Mouse (Mus musculus): ENCODE measurements at regions not wholly inside any gene's neighbourhood (a gene's known extent, or its start where the extent isn't known, plus 50 kb on each side); places are given as distances from the start of the nearest gene placed in this dataset.
"Not testable (repeated sequence)": the region's sequence is repeated elsewhere in the genome, so short reads cannot be mapped to it uniquely, and the experiment has no call there.

DNA sequence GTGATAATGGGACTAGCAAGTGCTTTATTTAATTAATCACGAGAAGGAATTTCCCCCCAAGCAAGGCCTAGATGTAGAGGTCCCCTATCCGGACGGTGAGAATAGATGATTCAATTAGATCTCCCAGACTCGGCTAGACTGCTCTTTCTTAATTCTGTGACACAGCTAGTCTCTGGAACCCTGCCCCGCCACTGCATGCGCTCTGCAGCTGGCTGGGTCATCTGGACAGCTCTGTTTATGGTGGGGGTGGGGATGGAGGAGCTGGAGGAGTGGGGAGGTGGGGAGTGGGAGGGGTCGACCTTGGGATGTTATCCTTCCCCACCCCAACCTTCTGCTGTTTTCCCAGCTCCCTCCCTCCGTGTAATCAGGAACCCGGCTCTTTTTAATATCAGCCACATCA, 147.5 kb upstream of the Sfswap start:
- DNase-seq (ENCODE audit: low spot score in 2 of 2) = no peak

DNA sequence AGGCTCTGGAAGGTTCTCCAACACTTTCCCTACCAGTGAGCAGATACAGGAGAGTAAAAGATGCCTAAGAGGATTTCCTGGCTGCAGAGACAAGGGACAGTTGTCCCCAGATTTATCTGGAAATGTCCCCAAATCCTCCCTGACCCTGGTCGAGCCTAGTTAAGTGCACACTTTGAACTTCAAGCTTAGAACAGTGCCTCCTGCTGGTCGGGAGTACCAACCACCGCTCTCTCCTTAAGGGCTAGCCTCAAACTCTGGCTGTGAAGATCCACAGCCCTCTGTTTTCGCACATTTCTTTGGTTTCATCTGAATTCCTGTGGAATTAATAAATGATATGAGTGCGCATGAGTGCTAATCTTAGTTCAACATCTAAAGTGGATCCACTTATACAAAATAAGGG, 146.1 kb upstream of the Sfswap start:
- no peak for DNase-seq (ENCODE audit: low spot score in 2 of 2)

DNA sequence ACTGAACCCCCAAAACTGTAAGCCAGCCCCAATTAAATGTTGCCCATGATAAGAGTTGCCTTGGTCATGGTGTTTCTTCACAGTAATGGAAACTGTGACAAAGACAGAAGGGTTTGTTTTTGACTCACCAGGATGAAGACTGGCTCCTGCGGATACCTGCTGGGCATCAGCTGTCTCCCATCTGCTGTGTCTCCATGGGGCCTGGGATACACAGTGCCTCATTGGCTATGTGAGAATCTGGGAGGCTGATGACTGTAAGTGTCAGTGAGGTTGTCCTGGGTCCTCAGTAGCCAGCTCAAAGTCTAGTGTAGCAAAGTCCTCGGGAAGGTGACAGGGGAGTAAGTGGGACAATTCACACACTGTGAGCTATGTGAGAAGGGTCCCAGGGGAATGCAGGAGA, 139.5 kb upstream of the Sfswap start:
- DNase-seq (ENCODE audit: low spot score in 2 of 2) = no peak

DNA sequence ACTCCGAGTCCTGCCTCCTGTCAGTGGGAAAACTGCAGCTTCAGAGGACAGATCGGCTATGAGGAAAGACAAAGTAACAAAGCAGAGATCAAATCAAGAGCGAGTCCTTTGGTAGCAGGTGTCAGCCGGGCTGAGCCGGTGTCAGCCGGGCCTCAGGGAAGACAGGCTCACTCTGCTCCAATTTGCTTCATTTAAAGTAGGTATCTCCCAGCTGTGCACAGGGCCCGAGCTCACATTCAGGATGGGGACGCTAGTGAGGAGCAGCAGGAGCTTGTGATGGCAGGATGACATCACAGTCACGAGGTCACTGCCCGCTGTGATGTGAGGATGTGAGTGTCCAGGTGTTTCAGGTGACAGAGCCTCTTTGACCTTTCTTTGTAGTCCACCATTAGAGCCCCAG, 137.8 kb upstream of the Sfswap start:
- no peak for DNase-seq (ENCODE audit: low spot score in 2 of 2)

DNA sequence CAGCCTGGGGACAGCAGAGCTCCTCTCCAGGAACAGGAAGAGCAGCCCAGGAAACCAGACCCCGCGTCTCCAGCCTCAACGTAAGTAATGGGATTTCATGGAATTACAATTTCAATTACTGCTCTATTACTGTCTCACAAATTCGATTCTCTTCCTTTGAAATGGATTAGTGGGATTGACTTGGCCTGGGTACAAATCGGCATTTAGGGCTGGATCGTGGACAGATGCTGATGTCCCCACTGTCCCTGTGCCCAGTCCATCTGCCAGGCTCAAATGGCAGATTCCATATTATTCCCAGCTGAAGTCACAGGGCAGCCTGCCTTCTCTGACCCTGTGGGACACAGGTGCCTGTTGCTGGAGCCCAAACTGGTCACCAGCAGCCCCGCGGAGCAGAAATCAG, 136.0 kb upstream of the Sfswap start:
- no peak for DNase-seq (ENCODE audit: low spot score in 2 of 2)

DNA sequence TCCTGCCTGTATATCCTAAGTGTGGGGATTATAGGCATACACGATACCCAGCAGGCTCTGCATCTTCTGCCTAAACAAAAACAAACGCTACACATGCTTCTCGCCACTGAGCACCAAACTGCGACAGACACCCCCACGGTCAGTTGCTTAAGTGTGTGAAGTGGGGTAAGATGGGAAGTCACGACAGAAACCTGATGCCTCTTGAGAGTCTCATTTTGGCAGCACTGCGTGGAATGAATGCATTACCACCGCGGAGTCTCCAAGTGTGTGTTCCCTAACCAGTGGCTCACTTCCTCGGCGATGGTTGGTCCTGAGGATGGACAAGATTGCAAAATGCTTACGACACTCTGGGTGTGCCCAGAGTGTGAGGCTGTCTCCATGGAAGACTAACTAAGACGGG, 133.8 kb upstream of the Sfswap start:
- DNase-seq (ENCODE audit: low spot score in 2 of 2) = no peak

DNA sequence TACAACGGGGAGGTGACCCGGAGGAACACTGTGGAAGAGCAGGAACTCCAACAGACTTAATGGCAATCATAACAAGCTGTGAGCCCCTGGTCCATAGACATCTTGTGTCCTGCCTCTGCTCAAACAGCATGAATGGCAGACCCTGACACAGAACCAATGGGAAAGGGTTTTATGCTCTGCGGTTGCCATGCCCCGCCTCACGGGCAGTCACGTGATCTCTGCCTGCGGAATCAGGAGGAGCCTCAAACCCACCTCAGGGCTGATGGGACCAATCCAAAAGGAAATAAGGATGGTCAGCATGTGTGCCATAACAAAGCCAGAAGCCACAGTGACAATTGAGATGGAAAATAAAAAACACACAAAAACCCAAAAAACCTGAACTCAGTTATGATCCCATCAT, 120.2 kb upstream of the Sfswap start:
- DNase-seq (ENCODE audit: low spot score in 2 of 2) = no peak

DNA sequence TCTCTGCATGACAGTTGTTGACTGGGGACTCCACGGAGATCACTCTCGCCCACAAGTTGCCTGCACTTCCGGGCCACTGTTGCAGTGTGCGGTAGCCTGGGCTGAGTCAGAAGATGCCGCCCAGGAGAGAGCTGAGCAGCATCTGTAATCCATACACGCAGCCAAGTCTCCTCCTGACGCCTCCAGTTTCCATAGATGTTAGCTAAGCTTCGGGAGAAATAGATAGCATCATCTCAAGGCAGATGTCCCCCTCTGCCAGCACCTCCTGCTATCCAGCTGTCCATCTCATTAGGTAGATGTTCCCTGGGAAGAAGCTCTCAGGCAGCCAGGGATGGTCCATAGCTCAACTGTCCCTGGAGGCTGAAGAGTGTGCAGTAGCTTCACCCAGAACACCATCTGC, 116.0 kb upstream of the Sfswap start:
- DNase-seq (ENCODE audit: low spot score in 2 of 2) = no peak

DNA sequence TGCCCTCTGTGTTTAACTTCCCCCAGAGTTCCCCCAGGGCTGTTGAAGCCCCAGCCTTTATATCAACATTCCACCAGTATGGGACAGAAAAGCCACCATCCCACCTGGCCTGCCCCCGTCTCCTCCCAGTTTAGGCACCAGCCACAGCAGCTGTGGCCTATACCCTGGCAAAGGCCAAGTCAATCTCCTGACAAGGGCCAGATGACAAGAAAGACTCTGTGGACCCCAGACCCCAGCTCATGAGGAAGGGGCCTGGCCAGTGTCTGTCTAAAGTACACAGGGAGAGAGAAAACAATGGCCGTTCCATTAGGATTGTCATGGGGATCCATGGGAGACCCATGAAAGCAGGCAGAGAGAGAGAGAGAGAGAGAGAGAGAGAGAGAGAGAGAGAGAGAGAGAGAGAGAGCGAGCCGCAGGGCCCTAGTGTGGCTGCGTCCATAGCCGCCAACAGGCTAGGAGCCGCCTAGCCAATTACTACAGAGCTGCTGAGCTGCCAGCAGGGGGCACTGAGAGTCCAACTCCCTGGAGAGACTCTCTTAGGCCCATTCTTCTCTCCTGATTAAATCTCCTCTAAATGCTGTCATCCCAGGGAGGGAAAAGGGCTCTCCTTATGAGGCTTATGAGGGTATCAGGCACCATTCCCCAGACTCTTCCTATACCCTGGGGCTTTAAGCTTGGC, 114.9 kb upstream of the Sfswap start:
- DNase-seq (ENCODE audit: low spot score in 2 of 2) = not testable (repeated sequence)

DNA sequence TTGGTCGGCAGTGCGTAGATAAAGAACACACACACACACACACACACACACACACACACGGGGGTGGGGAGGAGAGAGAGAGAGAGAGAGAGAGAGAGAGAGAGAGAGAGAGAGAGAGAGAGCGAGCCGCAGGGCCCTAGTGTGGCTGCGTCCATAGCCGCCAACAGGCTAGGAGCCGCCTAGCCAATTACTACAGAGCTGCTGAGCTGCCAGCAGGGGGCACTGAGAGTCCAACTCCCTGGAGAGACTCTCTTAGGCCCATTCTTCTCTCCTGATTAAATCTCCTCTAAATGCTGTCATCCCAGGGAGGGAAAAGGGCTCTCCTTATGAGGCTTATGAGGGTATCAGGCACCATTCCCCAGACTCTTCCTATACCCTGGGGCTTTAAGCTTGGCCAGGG, 114.3 kb upstream of the Sfswap start:
- not testable (repeated sequence) for DNase-seq (ENCODE audit: low spot score in 2 of 2)

DNA sequence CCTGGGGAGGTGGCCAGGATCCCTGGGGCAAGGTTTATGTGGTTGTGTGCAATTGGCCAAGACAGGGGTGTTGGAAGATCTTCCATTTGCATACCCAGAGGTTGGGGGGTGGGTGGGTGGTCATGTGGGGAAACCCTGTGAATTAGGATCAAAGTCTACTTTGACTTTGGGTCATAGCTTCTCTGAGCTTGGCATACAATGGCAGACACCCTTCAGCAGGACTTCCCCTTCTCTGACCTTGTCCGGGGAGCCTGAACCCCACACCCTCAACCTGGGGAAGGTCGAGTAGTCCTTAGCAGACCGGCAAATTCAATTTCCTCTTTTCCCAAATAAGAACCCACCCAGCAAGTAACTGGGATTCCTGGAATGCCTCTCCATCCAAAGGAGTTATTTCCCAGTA, 113.7 kb upstream of the Sfswap start:
- no peak for DNase-seq (ENCODE audit: low spot score in 2 of 2)

DNA sequence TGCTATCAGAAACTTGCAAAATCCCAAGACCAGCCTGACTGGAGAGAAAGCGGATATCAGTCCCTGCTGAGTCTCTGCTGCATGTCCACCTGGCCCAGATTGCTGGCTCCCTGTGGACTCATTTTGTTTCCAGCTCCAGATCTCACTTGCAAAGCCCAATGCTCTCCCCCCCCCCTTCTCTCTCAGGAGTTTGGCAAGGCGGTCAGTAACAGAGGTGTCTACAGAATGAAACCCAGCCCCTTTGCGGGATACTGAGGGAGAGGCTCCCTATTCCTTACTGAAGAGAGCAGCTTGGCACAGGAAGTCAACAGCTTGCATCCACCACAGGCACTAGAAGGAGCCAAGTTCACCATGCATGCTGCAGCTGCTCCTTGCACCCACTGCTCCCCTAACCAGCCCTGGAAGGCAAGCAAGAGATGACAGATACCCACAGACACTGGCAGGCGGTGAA, 110.1 kb upstream of the Sfswap start:
- no peak for DNase-seq (ENCODE audit: low spot score in 2 of 2)

DNA sequence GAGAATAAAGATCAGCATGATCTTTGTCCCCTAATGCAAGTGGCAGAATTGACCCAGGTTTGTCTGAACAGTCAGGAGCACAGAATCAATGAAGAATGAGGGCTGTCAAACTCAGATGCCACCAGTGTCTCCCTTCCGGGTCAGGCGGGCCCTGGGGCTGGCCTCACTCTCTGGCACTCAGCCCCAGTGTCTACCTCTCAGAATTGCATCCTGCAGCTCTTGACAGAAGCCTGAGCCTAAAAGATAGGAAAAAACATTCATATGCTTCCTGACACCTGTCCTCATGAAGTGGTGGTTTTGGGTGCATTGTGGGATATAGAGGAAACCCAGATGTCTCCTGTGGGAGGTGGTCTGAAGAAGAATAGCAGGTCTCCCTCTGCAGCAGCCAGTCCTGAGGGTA, 107.9 kb upstream of the Sfswap start:
- no peak for DNase-seq (ENCODE audit: low spot score in 2 of 2)

DNA sequence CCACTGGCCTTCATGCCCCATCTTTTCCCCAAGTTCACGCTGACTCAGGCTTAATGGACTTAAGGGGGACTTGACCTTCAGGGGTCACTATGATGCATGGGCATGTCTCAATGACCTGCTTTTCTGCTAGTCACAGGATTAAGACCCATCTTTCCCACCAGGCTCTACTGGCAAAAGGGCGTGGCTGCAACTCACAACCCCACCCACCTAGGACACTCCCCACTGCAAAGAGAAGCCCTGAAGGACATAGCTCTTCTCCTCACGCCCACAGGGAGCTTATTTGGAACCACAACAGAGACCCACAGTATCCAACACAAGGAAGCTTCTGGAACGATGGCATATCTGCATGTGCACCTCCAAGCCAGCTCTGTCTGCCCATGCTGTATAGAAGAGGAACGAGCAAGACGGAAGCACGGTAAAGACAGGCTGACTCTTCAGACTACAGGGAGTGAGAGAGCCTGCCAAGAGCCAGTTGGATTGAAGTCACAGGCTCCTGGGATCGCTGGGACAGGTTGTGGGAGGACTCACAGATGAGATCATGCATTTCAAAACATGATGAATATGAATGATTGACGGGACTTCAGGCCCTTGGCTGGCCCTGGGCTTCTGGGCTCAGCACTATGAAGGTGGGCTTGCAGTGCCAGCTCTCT, 107.3 kb upstream of the Sfswap start:
- no peak for DNase-seq (ENCODE audit: low spot score in 2 of 2)

DNA sequence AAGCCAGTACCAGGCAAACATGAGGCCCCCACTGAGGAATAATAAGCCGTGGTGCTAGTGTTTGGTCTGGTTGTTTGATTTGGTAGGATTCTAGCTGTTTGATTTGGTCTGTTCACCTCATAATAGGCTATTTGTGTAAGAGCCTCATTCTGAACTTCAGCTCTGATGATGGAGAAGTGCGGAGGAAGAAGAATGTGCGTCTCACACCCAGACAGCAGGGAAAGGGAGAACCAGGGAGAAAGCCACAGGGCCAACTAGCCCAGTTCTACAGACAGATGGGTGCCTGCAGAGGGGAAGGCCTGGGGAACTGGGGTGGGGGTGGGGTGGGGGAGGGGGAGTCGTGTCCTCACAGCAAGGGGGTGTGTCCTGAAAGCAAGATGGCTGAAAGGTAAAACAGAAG, 106.6 kb upstream of the Sfswap start:
- DNase-seq (ENCODE audit: low spot score in 2 of 2) = no peak

DNA sequence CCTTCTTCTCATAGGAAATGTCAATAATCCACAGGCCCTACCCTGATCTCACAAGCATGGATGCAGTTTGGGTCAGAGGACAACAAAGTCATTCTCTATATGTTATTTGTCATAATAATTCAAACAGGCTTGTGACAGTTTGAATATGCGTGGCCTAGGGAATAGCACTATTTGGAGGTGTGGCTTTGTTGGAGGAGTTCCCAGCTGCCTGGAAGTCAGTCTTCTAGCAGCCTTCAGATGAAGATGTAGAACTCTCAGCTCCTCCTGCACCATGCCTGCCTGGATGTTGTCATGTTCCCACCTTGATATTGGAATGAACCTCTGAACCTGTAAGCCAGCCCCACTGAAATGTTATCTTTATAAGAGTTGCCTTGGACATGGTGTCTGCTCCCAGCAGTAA, 103.7 kb upstream of the Sfswap start:
- no peak for DNase-seq (ENCODE audit: low spot score in 2 of 2)

DNA sequence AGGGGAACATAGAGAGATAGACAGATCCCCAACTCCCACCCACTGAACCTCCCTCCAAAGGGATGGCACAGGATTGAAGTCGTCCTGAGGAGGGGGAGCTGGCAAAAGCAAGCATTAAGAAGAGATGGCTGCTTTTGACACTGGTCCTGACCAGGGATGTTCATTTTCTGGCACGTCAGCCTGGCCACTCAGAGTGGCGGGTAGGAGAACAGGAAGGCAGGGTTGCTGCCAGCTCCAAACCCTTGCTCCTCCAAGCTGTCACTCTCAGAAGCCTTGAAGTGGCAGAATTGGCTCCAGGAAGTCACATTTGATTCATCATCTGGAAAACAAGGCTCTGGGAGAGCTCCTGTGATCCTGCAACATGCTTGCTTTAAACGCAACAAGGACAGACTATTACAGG, 94.8 kb upstream of the Sfswap start:
- DNase-seq (ENCODE audit: low spot score in 2 of 2) = no peak

DNA sequence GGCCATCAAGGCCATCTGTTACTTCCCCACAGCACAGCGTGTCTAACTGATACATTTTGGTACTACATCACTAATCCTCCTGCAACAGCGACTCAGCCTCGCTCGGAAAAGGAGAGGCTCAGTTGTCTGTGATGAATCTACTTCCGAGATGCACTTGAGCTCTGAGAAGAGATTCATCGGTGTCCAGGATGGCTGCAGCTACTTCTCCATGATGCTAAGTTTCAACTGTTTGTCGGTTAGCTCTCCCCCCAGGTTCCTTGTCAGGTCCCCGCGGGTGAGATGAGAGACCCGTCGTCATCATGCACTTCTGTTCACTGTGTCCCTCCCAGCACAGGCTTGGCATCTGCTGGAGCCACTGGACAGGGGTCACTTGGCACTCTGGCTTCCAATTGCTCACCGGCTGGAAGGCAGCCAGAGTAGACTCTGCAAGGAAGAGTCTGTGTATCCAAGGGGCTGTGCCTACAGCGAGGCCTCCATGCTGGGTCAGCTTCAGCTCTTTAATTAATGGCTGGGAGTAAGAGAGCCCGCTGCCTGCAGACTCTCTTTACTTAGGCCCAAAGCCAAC, 91.5 kb upstream of the Sfswap start:
- DNase-seq (ENCODE audit: low spot score in 2 of 2) = no peak

DNA sequence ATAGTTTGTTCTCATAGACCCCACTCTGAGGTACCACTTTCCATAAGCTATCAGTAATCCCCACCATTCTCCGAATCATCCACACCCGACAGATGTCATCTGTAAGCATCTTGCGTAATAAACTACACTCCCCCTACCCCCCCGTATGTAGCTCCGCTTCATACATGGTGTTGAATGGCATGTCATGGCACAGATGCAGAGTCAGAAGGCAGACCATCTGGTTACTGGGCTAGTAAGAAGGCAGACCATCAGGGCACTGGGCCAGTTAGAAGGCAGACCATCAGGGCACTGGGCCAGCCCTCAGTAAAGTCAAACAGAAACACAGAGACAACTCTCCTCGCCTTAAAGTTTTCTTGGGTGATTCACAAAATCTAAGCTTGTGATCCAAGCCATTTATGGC, 88.9 kb upstream of the Sfswap start:
- no peak for DNase-seq (ENCODE audit: low spot score in 2 of 2)

DNA sequence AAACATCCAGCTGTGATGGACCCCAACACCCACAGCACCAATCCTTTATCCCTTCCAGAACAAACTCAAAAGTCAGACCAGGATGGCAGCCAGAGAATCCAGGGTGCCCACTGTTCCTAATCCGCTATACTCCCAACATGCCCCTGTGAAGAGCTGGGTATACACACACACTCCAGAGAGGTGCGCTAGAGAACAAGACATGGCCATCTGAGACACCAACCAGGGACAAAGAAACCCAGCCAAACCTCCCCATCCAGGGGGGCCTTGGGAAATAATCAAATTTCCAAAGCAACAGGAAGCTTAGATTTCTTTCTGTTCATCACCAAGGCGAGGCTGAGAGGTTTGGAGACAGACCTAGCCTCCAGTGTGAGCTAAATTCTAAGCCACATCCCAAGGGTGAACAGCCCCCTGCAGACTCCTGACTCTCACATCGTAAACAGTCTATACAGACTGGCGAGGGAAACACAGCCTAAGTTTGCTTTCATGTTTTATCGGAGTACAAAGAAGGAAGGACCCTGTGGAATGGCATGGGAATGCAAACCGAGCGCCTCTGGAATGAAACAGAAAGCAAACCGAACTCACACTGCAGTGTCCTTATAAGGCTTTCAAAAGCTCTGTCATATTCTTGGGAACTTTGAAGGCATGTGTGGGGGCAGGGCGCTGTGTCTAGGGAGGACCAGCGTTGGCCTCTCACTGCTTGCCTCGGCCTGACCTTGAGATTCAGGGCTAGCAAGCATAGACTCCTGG, 85.9 kb upstream of the Sfswap start:
- DNase-seq (ENCODE audit: low spot score in 2 of 2) = peak; percentile 4 to 6

DNA sequence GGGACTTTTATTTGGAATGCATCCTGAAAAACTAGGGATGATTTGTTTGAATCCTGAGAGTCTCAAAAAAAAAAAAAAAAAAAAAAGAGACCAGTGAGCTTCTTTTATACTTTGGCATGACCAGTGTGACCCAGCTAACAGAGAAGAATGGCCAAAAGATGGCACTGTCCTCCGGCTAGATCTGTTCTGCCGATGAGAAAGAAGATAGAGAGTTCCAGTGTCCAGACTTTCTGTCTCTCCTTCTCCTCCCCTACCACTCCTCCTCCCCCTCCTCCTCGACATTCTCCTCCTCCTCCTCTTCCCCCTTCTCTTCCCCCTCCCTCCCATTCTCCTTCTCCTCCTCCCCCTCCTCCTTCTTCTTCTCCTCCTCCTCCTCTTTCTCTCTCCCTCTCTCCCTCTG, 84.6 kb upstream of the Sfswap start:
- no peak for DNase-seq (ENCODE audit: low spot score in 2 of 2)

DNA sequence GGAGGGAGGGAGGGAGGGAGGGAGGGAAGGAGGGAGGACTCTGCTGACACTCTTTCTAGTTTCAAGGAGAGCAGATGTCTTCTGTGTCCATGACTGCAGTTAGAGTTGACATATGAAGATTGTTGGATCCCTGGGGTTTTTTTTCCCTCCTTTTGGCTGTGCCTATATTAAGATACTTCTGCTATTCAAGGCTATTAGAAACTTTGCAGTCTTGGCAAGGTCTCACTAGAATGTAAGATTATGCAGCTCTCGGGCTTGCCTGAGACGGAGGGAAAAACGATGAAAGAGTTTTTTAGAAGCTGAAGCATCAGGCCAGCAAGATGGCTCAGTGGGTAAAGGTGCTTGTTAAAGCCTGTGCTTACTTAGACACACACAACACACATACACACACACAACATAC, 83.5 kb upstream of the Sfswap start:
- no peak for DNase-seq (ENCODE audit: low spot score in 2 of 2)

DNA sequence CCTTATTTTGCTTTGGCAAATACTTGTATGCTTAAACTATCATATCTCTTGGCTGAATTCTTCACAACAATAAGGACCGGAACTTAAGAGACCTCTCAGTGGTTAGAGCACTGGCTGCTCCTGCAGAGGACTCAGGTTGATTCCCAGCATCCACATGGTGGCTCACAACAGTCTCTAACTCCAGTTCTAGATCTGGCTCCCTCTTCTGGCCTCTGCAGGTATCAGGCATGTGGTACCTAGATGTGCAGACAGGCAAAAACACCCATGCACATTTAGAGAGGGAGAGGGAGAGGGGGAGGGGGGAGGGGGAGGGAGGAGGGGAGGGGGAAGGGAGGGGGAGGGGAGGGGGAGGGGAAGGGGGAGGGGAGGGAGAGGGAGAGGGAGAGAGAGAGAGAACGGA, 80.0 kb upstream of the Sfswap start:
- no peak for DNase-seq (ENCODE audit: low spot score in 2 of 2)

Measured in urinary bladder, adult 18-20 months (tissue).